In genomic region chr3:128001924-128002501, GRCm38 (mm10) we compare ENCODE assay signal across 8 mouse cellular contexts.
A peak's percentile ranks its signal among the peaks of the same experiment; 100 is the strongest.
DNase-seq lines count a peak whose midpoint lies in the region; ATAC-seq and TF ChIP-seq lines count a peak whose summit lies in the region.
"Had no signal": no experiment of that assay in that cellular context is flagged by ENCODE, and none has a peak within 500 bp of the region (broad histone marks: within the 10 kb centered on the region; RNA-seq: fewer than 3 reads in every experiment).

No protein-coding gene starts in this region.

- H3K36me3 ChIP-seq in thymus, adult 2 months (ENCODE audit: control insufficient read depth, insufficient read depth, low read length), result no peaks in the 10 kb centered on the region
- no peaks in the 10 kb centered on the region for H3K36me3 ChIP-seq in splenic B cell, adult 2 months (ENCODE audit: control insufficient read depth, insufficient read depth, low read length, poor library complexity, severe bottlenecking)
- H3K36me3 ChIP-seq: heart, embryonic 15.5 days had no signal

- TF ChIP-seq CTCF in thymus, adult 2 months (IDR thresholded peaks at IDR 0.05; ENCODE audit: borderline replicate concordance, control insufficient read depth, extremely low read depth, insufficient read depth, low read length, poor library complexity), result no peak

- H3K4me3 ChIP-seq in thymus, adult 2 months (ENCODE audit: control insufficient read depth, insufficient read depth, low read length), result no peak overlapping the region
- H3K4me3 ChIP-seq: heart, embryonic 15.5 days had no signal

- H3K27me3 ChIP-seq in thymus, adult 2 months (ENCODE audit: control insufficient read depth, insufficient read depth, low read length), result no peaks in the 10 kb centered on the region
- no peaks in the 10 kb centered on the region for H3K27me3 ChIP-seq in splenic B cell, adult 2 months (ENCODE audit: control insufficient read depth, insufficient read depth, low read length, poor library complexity, severe bottlenecking)
- H3K27me3 ChIP-seq: heart, embryonic 15.5 days had no signal

- DNase-seq in thymus, adult 2 months, result peak; percentile 25
- DNase-seq in thymus, adult 18-20 months, result no peak
- DNase-seq in brain, embryonic 18.5 days (ENCODE audit: low read depth, low spot score), result peak; percentile 22
- DNase-seq in forelimb bud, embryonic 11.5 days (ENCODE audit: low read depth, low spot score), result peak; percentile 66
- peak; percentile 50 to 55 for DNase-seq in kidney, postnatal 4 days
- DNase-seq in splenic B cell, adult 2 months (ENCODE audit: low read depth, low spot score), result peak; percentile 14

- 81% methylated on average over 6 of the region's 6 CpGs for WGBS in thymus, adult 2 months

- no peaks in the 10 kb centered on the region for H3K4me1 ChIP-seq in thymus, adult 2 months (replicated peaks; ENCODE audit: control insufficient read depth, insufficient read depth, low read length)
- H3K4me1 ChIP-seq: heart, embryonic 15.5 days had no signal

- peak; percentile 81 for ATAC-seq in megakaryocyte progenitor cell, adult 5-6 weeks (replicated peaks; ENCODE audit: poor library complexity)

- H3K27ac ChIP-seq in thymus, adult 2 months (ENCODE audit: control insufficient read depth, insufficient read depth, low read length), result no peak overlapping the region
- H3K27ac ChIP-seq: heart, embryonic 15.5 days had no signal

- TF ChIP-seq POLR2A in thymus, adult 2 months (IDR thresholded peaks at IDR 0.05; ENCODE audit: control insufficient read depth, extremely low read depth, insufficient read depth, low read length, poor library complexity), result no peak

Comparison
In these comparisons a context has a peak if more than half of its experiments do, and no peak if none do; other contexts are left out.
1. DNase-seq: peak in thymus, adult 2 months (single experiment), brain, embryonic 18.5 days (single experiment), forelimb bud, embryonic 11.5 days (single experiment), kidney, postnatal 4 days (2 of 2) and splenic B cell, adult 2 months (single experiment); none in thymus, adult 18-20 months (0 of 2).